ENCODE assay signal across 16 mouse cellular contexts in the genomic region with DNA sequence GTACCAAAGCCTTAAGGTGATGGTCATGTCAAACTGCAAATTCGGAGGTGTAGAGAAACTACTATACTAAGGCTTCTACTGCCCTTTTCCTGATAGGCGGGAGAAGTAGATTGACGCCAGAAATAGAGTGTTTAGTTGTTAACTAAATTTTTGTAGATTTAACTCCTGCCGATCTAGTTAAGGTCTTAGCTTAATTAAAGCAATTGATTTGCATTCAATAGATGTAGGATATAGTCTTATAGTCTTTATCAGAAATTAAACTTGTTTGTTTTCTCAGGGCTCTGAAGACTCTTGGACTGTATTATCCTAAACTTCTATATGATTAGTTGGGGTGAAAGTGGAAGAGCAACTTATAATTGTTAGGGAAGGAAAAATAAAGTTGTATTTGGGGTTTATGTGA. TPM values are rescaled to one million over a fixed set of nuclear protein-coding genes. Genes with fewer than 3 reads are reported as not detected.
DNase-seq lines count a peak whose midpoint lies in the region; ATAC-seq and TF ChIP-seq lines count a peak whose summit lies in the region.
"Had no signal": no experiment of that assay in that cellular context is flagged by ENCODE, and none has a peak within 500 bp of the region (broad histone marks: within the 10 kb centered on the region; RNA-seq: fewer than 3 reads in every experiment).

No protein-coding gene starts in this region.

- no peak for TF ChIP-seq EP300 in heart, adult 2 months (IDR thresholded peaks at IDR 0.05; ENCODE audit: insufficient read depth, low read depth, low read length)

- peaks cover 7% of the 10 kb centered on the region for H3K4me1 ChIP-seq in heart, embryonic 15.5 days (replicated peaks)
- H3K4me1 ChIP-seq in heart, adult 2 months (ENCODE audit: control insufficient read depth, insufficient read depth, low read length) = peaks cover 2% of the 10 kb centered on the region; the same call in 1 of the 2 replicates
- H3K4me1 ChIP-seq in thymus, adult 2 months (replicated peaks; ENCODE audit: control insufficient read depth, insufficient read depth, low read length) = no peaks in the 10 kb centered on the region
- H3K4me1 ChIP-seq in midbrain, embryonic 16.5 days (ENCODE audit: control insufficient read depth, insufficient read depth, low read length) = peaks cover 11% of the 10 kb centered on the region
- H3K4me1 ChIP-seq in embryonic facial prominence, embryonic 10.5 days = peaks cover 10% of the 10 kb centered on the region

- TF ChIP-seq CTCF in heart, adult 2 months (IDR thresholded peaks at IDR 0.05) = no peak
- no peak for TF ChIP-seq CTCF in thymus, adult 2 months (IDR thresholded peaks at IDR 0.05; ENCODE audit: borderline replicate concordance, control insufficient read depth, extremely low read depth, insufficient read depth, low read length, poor library complexity)

- intact Hi-C loops in heart, adult 2 months (cut with DNase I) = no loop called here

- H3K79me2 ChIP-seq in heart, adult 2 months (replicated peaks; ENCODE audit: control insufficient read depth, insufficient read depth, low read length) = peaks cover 3% of the 10 kb centered on the region

- 0 out of 2 replicates have a peak, but pooled peaks have one; percentile 50 for ATAC-seq in heart, embryonic 15.5 days (replicated peaks; ENCODE audit: insufficient number of reproducible peaks, insufficient read depth, low FRiP score, low read depth)
- peak; percentile 73 for ATAC-seq in granulocyte monocyte progenitor cell, adult 5-6 weeks (replicated peaks; ENCODE audit: poor library complexity, severe bottlenecking)
- ATAC-seq in midbrain, embryonic 16.5 days = no peak

- WGBS in heart, embryonic 15.5 days = 90% methylated on average over 4 of the region's 4 CpGs
- 90% methylated on average over 4 of the region's 4 CpGs for WGBS in heart, adult 2 months
- 97% methylated on average over 4 of the region's 4 CpGs for WGBS in thymus, adult 2 months
- 92% methylated on average over 4 of the region's 4 CpGs for WGBS in midbrain, embryonic 16.5 days
- WGBS in embryonic facial prominence, embryonic 10.5 days = 93% methylated on average over 4 of the region's 4 CpGs

- H3K9ac ChIP-seq in heart, embryonic 15.5 days = no peak overlapping the region
- no peak overlapping the region for H3K9ac ChIP-seq in heart, adult 2 months (ENCODE audit: low read depth, low read length)
- no peak overlapping the region for H3K9ac ChIP-seq in midbrain, embryonic 16.5 days (ENCODE audit: low read depth, low read length)
- H3K9ac ChIP-seq: embryonic facial prominence, embryonic 13.5 days; forebrain, embryonic 12.5 days; limb, embryonic 13.5 days had no signal

- H3K9me3 ChIP-seq in heart, embryonic 15.5 days (replicated peaks) = no peaks in the 10 kb centered on the region
- H3K9me3 ChIP-seq in midbrain, embryonic 16.5 days (replicated peaks; ENCODE audit: control insufficient read depth, low read length, poor library complexity, severe bottlenecking) = no peaks in the 10 kb centered on the region
- no peaks in the 10 kb centered on the region for H3K9me3 ChIP-seq in embryonic facial prominence, embryonic 10.5 days
- H3K9me3 ChIP-seq: embryonic facial prominence, embryonic 13.5 days; forebrain, embryonic 12.5 days; limb, embryonic 13.5 days had no signal

- no peak for DNase-seq in heart, adult 2 months
- peak; percentile 20 for DNase-seq in thymus, postnatal 0 days (ENCODE audit: low spot score)
- DNase-seq in thymus, adult 2 months = no peak
- DNase-seq in testis, postnatal 14 days (ENCODE audit: low spot score) = no peak
- no peak for DNase-seq in embryonic facial prominence, embryonic 10.5 days (ENCODE audit: low spot score)
- DNase-seq: B cell, adult 2 months; cerebellum, postnatal 25 days; heart, postnatal 4 days; kidney, postnatal 10 days; thymus, postnatal 36 days had no signal

- H3K4me3 ChIP-seq in heart, embryonic 15.5 days = no peak overlapping the region
- H3K4me3 ChIP-seq in heart, adult 2 months = no peak overlapping the region
- no peak overlapping the region for H3K4me3 ChIP-seq in thymus, adult 2 months (ENCODE audit: control insufficient read depth, insufficient read depth, low read length)
- H3K4me3 ChIP-seq in midbrain, embryonic 16.5 days (ENCODE audit: low read depth, low read length) = no peak overlapping the region
- H3K4me3 ChIP-seq in embryonic facial prominence, embryonic 10.5 days = no peak overlapping the region
- H3K4me3 ChIP-seq: embryonic facial prominence, embryonic 13.5 days; forebrain, embryonic 12.5 days; limb, embryonic 13.5 days had no signal

- no peak overlapping the region for H3K4me2 ChIP-seq in heart, embryonic 15.5 days
- H3K4me2 ChIP-seq in midbrain, embryonic 16.5 days (ENCODE audit: low read length) = no peak overlapping the region
- H3K4me2 ChIP-seq: embryonic facial prominence, embryonic 13.5 days; forebrain, embryonic 12.5 days; limb, embryonic 13.5 days had no signal

- peaks cover 9% of the 10 kb centered on the region; the same call in 1 of the 2 replicates for H3K36me3 ChIP-seq in heart, embryonic 15.5 days
- no peaks in the 10 kb centered on the region; the same call in 1 of the 2 replicates for H3K36me3 ChIP-seq in heart, adult 2 months (ENCODE audit: control insufficient read depth, insufficient read depth, low read length)
- H3K36me3 ChIP-seq in thymus, adult 2 months (ENCODE audit: control insufficient read depth, insufficient read depth, low read length) = no peaks in the 10 kb centered on the region
- H3K36me3 ChIP-seq in midbrain, embryonic 16.5 days (ENCODE audit: control insufficient read depth, insufficient read depth, low read length) = 0 out of 2 replicates have a peak, but pooled peaks cover 5% of the 10 kb centered on the region
- peaks cover 36% of the 10 kb centered on the region for H3K36me3 ChIP-seq in embryonic facial prominence, embryonic 10.5 days (replicated peaks)

- no peak for TF ChIP-seq POLR2A in heart, adult 2 months (IDR thresholded peaks at IDR 0.05; ENCODE audit: insufficient read depth, low read depth, low read length)
- TF ChIP-seq POLR2A in thymus, adult 2 months (IDR thresholded peaks at IDR 0.05; ENCODE audit: control insufficient read depth, extremely low read depth, insufficient read depth, low read length, poor library complexity) = no peak

- no peak overlapping the region for H3K27ac ChIP-seq in heart, embryonic 15.5 days
- H3K27ac ChIP-seq in heart, adult 2 months = no peak overlapping the region
- no peak overlapping the region for H3K27ac ChIP-seq in thymus, adult 2 months (ENCODE audit: control insufficient read depth, insufficient read depth, low read length)
- no peak overlapping the region for H3K27ac ChIP-seq in midbrain, embryonic 16.5 days (ENCODE audit: low read length)
- H3K27ac ChIP-seq in embryonic facial prominence, embryonic 10.5 days (replicated peaks) = no peak overlapping the region
- H3K27ac ChIP-seq: embryonic facial prominence, embryonic 13.5 days; forebrain, embryonic 12.5 days; limb, embryonic 13.5 days had no signal

- no peaks in the 10 kb centered on the region for H3K27me3 ChIP-seq in heart, embryonic 15.5 days
- H3K27me3 ChIP-seq in heart, adult 2 months (ENCODE audit: control insufficient read depth, insufficient read depth, low read length) = no peaks in the 10 kb centered on the region
- no peaks in the 10 kb centered on the region for H3K27me3 ChIP-seq in thymus, adult 2 months (ENCODE audit: control insufficient read depth, insufficient read depth, low read length)
- H3K27me3 ChIP-seq in midbrain, embryonic 16.5 days (ENCODE audit: control insufficient read depth, insufficient read depth, low read depth, low read length) = no peaks in the 10 kb centered on the region
- H3K27me3 ChIP-seq in embryonic facial prominence, embryonic 10.5 days (replicated peaks; ENCODE audit: low read depth, poor library complexity, severe bottlenecking) = no peaks in the 10 kb centered on the region
- H3K27me3 ChIP-seq: embryonic facial prominence, embryonic 13.5 days; forebrain, embryonic 12.5 days; limb, embryonic 13.5 days had no signal

RNA-seq across cellular contexts. Expression of a gene that starts 5.8 kb away (rescaled TPM):
- polyA plus RNA-seq in heart, embryonic 15.5 days (2015; fragmentation: Nextera tagmentation; extraction: Ambion mirVana) = 44.2 and 52.7 TPM in 2 replicates
- 10 to 100 TPM; 36.7 to 42.8 TPM for total RNA-seq in heart, adult 2 months (2021)
- 57.8 and 66.2 TPM in 2 replicates for polyA plus RNA-seq in heart, adult 2 months (2012; rRNA removed)
- polyA plus RNA-seq in thymus, postnatal 0 days (2015; fragmentation: Nextera tagmentation; extraction: Ambion mirVana) = 48.6 and 49.2 TPM in 2 replicates
- polyA plus RNA-seq in thymus, adult 2 months (2012; rRNA removed) = 173 and 229 TPM in 2 replicates
- total RNA-seq in granulocyte monocyte progenitor cell, adult 5-6 weeks (2014; fragmentation: Nextera tagmentation) = 66.7 and 68.4 TPM in 2 replicates
- 43.1 and 47.1 TPM in 2 replicates for total RNA-seq in granulocyte monocyte progenitor cell, adult 5-6 weeks (2017)
- 83.8 and 84.9 TPM in 2 replicates for polyA plus RNA-seq in midbrain, embryonic 16.5 days (2015; fragmentation: Nextera tagmentation; extraction: Ambion mirVana)
- 73.1 and 77.9 TPM in 2 replicates for polyA plus RNA-seq in embryonic facial prominence, embryonic 10.5 days (2016; fragmentation: Nextera tagmentation; extraction: Ambion mirVana)

RNA-seq across cellular contexts. Expression of a gene that starts 5.8 kb away (rescaled TPM):
- 63.9 and 76.4 TPM in 2 replicates for polyA plus RNA-seq in heart, embryonic 15.5 days (2015; fragmentation: Nextera tagmentation; extraction: Ambion mirVana)
- total RNA-seq in heart, adult 2 months (2021) = 10 to 100 TPM; 26.7 to 27.9 TPM
- 19.8 and 34.5 TPM in 2 replicates for polyA plus RNA-seq in heart, adult 2 months (2012; rRNA removed)
- polyA plus RNA-seq in thymus, postnatal 0 days (2015; fragmentation: Nextera tagmentation; extraction: Ambion mirVana) = 112 and 121 TPM in 2 replicates
- polyA plus RNA-seq in thymus, adult 2 months (2012; rRNA removed) = 40.4 and 41.3 TPM in 2 replicates
- total RNA-seq in granulocyte monocyte progenitor cell, adult 5-6 weeks (2014; fragmentation: Nextera tagmentation) = 85.4 and 103 TPM in 2 replicates
- total RNA-seq in granulocyte monocyte progenitor cell, adult 5-6 weeks (2017) = 119 and 126 TPM in 2 replicates
- 71.4 and 73.1 TPM in 2 replicates for polyA plus RNA-seq in midbrain, embryonic 16.5 days (2015; fragmentation: Nextera tagmentation; extraction: Ambion mirVana)
- polyA plus RNA-seq in embryonic facial prominence, embryonic 10.5 days (2016; fragmentation: Nextera tagmentation; extraction: Ambion mirVana) = 129 and 143 TPM in 2 replicates

RNA-seq across cellular contexts. Expression of a gene that starts 43.6 kb away (rescaled TPM):
- polyA plus RNA-seq in heart, embryonic 15.5 days (2015; fragmentation: Nextera tagmentation; extraction: Ambion mirVana) = 1.5 and 2.9 TPM in 2 replicates
- 10 to 100 TPM; 47.0 to 71.1 TPM for total RNA-seq in heart, adult 2 months (2021)
- polyA plus RNA-seq in heart, adult 2 months (2012; rRNA removed) = 60.6 and 62.3 TPM in 2 replicates
- 2.8 and 4.2 TPM in 2 replicates for polyA plus RNA-seq in thymus, postnatal 0 days (2015; fragmentation: Nextera tagmentation; extraction: Ambion mirVana)
- 19.2 and 20.0 TPM in 2 replicates for polyA plus RNA-seq in thymus, adult 2 months (2012; rRNA removed)
- not detected in 2 replicates for total RNA-seq in granulocyte monocyte progenitor cell, adult 5-6 weeks (2014; fragmentation: Nextera tagmentation)
- not detected in 2 replicates for total RNA-seq in granulocyte monocyte progenitor cell, adult 5-6 weeks (2017)
- polyA plus RNA-seq in midbrain, embryonic 16.5 days (2015; fragmentation: Nextera tagmentation; extraction: Ambion mirVana) = 2.2 and 3.6 TPM in 2 replicates
- 0.15 TPM in 1 of 2 replicates, not detected in the other for polyA plus RNA-seq in embryonic facial prominence, embryonic 10.5 days (2016; fragmentation: Nextera tagmentation; extraction: Ambion mirVana)
